Mouse (Mus musculus): Measurements from ENCODE around the gene Cdk5.

- TF ChIP-seq EP300 (IDR thresholded peaks at IDR 0.05; ENCODE audit: low read depth) (no peak), CTCF (IDR thresholded peaks at IDR 0.05; ENCODE audit: low read depth) (no peak)
These were observed 9.4 kb downstream of the Cdk5 start for GRCm38 (mm10) chr5:24413938-24414337.
